Mouse (Mus musculus): ENCODE measurements around the gene Hlf.

- no peak for TF ChIP-seq CTCF (IDR thresholded peaks at IDR 0.05; ENCODE audit: low read depth, low read length)
- no peak for TF ChIP-seq POLR2A (IDR thresholded peaks at IDR 0.05; ENCODE audit: insufficient read depth, low read length)
- no peak for TF ChIP-seq EP300 (IDR thresholded peaks at IDR 0.05; ENCODE audit: insufficient read depth, low read depth, low read length)
Measured at GRCm38 (mm10) chr11:90360536-90360935, 30.2 kb downstream of the Hlf start.

Measured in ES-Bruce4 (cell line).